Mouse (Mus musculus): ENCODE measurements around the gene Nphp1. TPM values are rescaled to one million over a fixed set of nuclear protein-coding genes. Genes with fewer than 3 reads are reported as not detected.

Nphp1 gene
- total RNA-seq (2017) = 20.2 and 28.3 TPM in 2 replicates

DNA sequence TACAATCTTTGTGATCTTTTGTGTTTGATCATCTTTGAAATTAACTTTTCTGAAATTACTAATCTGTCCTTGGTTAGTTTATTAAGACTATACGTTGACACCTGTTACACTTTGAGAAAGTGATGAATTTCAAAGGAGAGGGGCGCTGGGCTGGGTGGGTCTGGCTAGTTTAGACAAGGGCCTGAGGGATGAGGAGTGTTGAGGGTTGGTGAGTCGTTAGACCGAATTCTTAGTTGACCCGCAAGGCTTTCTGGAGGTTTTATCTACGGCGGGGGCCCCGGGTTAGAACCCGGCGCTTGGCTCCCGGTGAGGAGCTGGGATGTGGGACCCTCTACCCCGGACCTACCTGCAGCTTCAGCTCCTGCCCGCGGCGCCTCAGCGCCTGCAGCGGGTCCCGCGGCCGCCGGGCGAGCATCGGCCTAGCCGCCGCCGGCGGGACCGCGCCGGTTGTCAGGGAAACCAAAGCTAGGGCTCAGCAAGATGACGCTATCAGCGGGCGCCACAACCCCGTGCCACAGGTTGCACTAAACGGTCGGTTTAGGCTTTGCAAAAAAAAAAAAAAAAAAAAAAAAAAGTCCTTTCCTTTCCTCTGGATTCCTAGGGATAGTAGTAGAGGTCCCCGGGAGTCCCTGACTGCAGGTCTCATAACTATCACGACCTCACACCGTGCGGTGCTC lies at the start of gene Nphp1:
TSS of gene Nphp1 (minus strand) at position 458 of the 677 bp plus-strand sequence.
- ATAC-seq (replicated peaks in 1 of 2; ENCODE audit: insufficient read depth in 1 of 2, low FRiP score in 2 of 2, low TSS enrichment in 1 of 2, low read depth in 1 of 2, poor library complexity in 2 of 2, severe bottlenecking in 2 of 2) = peak; percentile 83 to 85

DNA sequence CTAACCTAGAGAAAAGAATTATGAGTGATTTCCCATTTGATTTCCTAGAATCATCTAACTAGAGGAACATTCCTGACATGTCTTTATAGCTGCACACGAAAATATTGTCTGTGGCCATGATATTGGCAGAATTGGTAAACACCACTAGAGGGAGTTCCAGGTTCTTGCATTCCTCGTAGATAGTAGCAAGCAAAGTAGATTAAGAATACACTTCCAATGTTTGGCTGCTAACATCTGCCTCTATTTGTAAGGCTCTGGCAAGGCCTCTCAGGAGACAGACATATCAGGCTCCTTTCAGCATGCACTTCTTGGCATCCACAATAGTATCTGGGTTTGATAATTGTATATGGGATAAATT lies 44.1 kb upstream of the Nphp1 start:
- ATAC-seq (replicated peaks in 1 of 2; ENCODE audit: insufficient read depth in 1 of 2, low FRiP score in 2 of 2, low TSS enrichment in 1 of 2, low read depth in 1 of 2, poor library complexity in 2 of 2, severe bottlenecking in 2 of 2) = peak; percentile 48 to 53; a peak in 2 of 4 replicates

DNA sequence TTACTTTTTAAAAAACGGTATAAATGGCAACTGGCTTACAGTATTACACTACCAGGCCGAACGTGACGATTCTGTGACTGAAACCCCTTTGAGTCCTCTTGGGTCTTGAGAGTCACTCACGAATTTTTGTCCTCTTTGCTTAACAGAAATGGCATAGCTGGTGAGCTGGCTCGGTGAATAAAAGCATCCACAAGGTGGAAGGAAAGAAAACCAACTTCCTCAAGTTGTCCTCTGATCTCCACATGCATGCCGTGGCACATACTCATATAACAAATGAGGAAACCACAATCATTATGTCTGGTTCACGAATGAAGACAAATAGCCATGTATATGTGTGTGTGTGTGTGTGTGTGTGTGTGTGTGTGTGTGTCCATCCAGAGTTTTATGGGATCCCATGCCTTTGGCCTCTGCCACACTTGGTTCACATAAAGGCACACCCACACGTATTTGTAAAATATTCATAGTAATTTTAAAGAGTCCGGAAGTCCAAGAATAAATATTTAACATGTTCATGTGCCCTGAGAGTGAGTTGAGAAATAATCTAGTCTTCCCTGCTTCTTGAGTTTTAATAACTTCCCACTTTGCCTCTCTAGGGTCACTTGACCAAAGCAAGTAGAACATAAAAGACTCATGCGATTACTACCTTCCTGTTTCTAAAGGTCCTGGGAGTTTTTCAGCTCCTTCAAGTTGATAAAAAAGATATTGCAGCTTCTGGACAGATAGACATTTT lies 43.6 kb upstream of the Nphp1 start:
- peak; percentile 23 to 37; a peak in 3 of 4 replicates for ATAC-seq (replicated peaks in 1 of 2; ENCODE audit: insufficient read depth in 1 of 2, low FRiP score in 2 of 2, low TSS enrichment in 1 of 2, low read depth in 1 of 2, poor library complexity in 2 of 2, severe bottlenecking in 2 of 2)

DNA sequence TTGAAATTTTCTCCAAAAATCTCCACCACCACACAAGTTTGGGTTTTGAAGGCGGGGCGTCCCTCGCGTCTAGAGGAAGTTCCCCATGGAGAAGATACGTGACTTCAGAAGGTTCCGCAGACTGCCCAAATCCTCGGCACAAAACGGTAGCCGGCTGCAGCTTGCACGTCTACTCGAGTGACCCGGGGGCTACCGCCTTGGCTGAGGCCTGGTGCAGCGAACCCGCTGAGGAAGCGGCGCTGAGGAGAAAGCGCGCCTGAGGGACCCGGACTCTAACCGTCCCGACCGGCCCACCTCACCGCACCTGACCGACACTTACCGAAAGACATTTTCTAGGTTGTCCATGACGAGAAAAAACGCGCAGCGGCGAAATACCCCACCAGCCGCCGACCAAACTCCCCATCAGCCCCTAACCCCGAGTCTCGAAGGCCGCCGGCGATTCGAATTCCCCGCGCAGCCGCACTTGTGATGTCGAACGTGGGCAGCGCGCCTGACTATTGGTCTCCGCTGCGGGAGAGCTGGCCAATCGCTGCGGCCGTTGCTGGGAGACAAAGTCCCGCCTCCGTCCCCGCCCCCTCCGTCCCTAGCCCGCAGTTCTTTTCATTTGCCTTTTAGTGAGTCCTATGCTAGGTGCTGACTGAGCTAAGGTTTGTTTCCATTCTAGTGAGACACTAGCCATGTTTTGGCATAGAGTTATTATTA lies 42.9 kb upstream of the Nphp1 start, which contains the start of gene Bub1:
TSS of gene Bub1 (minus strand) at position 465 of the 702 bp plus-strand sequence.
- ATAC-seq (replicated peaks in 1 of 2; ENCODE audit: insufficient read depth in 1 of 2, low FRiP score in 2 of 2, low TSS enrichment in 1 of 2, low read depth in 1 of 2, poor library complexity in 2 of 2, severe bottlenecking in 2 of 2) = peak; percentile 99

DNA sequence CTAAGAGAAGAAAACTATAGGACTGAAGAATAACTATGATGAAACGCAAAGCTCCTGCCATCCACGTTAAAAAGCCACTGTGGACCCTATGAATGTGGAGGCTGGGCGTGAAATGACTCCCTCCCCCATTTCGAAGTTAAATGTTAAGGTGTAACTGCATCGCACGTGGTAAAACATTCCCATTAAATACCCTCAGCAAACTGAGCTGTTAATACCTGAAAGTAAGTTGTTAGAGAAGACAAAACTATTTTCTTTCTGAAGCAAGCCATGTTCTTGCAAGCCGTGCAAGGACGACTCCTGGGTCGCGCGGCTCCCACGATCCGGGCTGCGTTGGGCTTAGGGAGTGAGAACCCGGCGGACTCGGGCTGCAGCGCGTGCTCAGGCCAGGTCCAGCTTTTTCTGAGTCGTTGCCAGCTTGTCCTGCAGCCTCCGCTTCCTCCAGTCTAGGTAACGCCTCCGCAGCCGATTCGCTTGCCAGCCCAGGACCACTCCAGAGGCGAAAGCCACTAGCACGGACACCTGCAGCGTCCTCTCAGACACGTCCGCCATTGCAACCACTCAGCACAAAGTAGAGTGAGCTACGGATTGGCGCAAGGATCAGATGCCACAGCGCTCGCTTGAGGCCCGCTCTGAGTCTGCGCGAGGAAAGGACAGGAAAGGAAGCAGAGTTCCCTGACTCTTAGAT lies 3.4 kb upstream of the Nphp1 start, which contains the start of gene Mtln:
TSS of gene Mtln (minus strand) at position 570 of the 685 bp plus-strand sequence.
- ATAC-seq (replicated peaks in 1 of 2; ENCODE audit: insufficient read depth in 1 of 2, low FRiP score in 2 of 2, low TSS enrichment in 1 of 2, low read depth in 1 of 2, poor library complexity in 2 of 2, severe bottlenecking in 2 of 2) = peak; percentile 92 to 98

DNA sequence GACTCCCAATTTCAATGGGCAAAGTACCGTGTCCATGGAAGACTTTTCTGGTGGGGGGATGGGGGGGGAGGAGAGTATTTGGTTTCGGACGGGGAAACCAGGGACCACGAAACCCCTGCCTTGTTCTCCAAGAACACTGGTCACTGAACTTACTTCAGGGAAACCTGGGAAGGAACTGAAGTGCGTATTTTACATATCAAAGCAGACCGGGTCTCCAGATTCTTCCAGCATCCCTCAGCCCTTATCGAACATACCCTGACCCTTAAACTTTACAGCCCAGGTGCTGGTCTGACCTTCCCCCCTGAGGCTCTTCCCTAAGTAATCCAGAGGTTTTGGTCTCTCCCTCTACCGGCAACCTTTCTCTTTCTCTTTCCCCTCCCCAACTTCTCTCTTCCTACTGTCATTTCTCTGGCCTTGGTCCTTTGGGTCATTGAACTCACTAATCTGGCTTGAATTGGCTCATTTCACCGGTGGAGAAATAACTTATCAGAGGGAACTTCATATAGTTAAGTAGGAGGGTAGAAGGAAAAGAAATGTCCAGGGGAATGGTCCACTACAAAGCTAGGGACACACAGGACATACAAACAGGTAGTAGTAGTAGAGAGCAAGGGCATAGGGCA lies 1.1 kb upstream of the Nphp1 start:
- ATAC-seq (replicated peaks in 1 of 2; ENCODE audit: insufficient read depth in 1 of 2, low FRiP score in 2 of 2, low TSS enrichment in 1 of 2, low read depth in 1 of 2, poor library complexity in 2 of 2, severe bottlenecking in 2 of 2) = no peak

DNA sequence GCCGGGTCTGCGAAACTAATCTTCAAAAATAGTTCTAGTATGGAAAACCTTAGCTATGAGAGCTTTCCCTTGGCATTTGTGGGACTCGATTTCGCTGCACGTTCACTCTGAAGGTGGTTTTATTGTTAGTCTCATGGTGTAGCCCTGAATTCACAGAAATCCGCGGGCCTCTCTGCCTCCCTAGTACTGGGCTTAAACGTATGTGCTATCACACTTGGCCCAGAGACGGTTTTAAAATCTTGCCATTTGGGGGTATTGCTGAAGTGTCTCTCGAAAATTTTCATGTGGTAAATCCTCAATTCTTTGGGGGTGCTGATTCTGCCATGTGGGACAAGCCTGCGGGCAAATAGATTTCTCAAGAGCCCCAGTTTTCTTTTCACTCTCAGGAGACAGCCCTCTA lies 441 bp upstream of the Nphp1 start:
- no peak for ATAC-seq (replicated peaks in 1 of 2; ENCODE audit: insufficient read depth in 1 of 2, low FRiP score in 2 of 2, low TSS enrichment in 1 of 2, low read depth in 1 of 2, poor library complexity in 2 of 2, severe bottlenecking in 2 of 2)

DNA sequence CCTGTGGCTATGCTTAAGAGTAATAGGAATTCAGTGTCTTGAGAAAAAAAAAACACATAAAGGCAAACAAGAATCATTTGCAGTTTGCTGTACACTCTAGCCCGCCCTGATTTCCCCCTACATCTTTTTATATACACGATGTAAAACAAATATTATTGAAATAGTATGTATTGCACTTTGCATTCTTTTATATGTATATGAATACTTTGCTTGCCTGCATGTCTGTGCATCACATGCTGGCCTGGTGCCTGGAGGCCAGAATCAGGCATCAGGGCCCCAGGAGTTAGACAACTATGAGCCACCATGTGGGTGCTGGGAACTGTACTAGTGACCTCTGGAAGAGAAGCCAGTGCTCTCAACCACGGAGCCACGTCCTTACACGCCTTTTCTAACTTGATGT lies 1.5 kb downstream of the Nphp1 start:
- ATAC-seq (replicated peaks in 1 of 2; ENCODE audit: insufficient read depth in 1 of 2, low FRiP score in 2 of 2, low TSS enrichment in 1 of 2, low read depth in 1 of 2, poor library complexity in 2 of 2, severe bottlenecking in 2 of 2) = no peak

DNA sequence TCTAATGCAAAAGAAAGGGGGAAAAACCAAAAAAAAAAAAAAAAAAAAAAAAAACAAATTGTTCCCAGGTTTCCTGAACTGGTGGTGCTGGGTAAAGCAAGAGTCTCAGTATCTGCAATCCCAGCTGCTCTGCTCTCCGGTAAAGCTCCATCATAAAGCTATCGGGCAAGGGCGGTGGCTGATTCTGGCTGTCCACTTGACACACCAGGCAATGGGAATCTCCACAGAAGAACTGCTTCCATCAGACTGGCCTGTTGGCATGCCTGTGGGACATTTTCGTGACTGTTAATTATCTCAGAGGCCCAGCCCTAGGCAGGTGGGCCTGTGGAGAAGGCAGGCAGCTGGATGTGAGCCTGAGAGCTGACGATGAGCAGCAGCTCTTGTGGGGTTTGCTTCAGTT lies 10.2 kb downstream of the Nphp1 start:
- ATAC-seq (replicated peaks in 1 of 2; ENCODE audit: insufficient read depth in 1 of 2, low FRiP score in 2 of 2, low TSS enrichment in 1 of 2, low read depth in 1 of 2, poor library complexity in 2 of 2, severe bottlenecking in 2 of 2) = no peak

DNA sequence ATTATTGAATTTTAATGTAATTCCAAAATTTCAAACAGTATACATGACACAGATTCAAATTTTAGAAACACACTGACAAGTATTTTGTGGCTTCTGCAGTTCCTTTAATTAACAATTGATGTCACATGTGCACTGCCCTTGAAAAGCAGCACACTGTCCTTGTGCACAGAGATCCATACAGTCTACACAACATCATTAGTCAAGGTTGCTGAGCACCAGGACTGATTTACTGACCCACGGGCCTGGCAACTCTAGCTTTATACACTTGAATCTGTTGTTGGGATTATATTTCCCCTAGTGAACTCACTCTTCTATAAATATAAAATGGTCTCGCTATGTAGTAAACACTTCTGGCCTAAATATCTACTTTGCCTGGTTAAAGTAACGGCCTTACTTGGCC lies 13.7 kb downstream of the Nphp1 start:
- ATAC-seq (replicated peaks in 1 of 2; ENCODE audit: insufficient read depth in 1 of 2, low FRiP score in 2 of 2, low TSS enrichment in 1 of 2, low read depth in 1 of 2, poor library complexity in 2 of 2, severe bottlenecking in 2 of 2) = no peak

DNA sequence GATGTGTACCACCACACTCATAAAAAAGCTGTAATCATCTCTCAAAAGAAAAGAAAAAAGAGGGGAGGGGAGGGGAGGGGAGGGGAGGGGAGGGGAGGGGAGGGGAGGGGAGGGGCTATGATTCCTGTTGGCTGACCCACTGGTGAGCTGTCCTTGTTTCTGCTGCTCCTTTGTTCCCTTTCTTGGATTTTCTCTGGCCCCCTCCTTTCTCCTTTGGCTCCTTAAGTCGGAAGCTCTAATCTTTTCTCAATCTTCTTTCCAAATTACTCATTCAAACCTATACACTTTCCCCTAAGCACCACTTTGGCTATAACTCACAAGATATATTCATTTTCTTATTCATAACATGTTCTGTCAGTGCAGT lies 14.1 kb downstream of the Nphp1 start:
- no peak for ATAC-seq (replicated peaks in 1 of 2; ENCODE audit: insufficient read depth in 1 of 2, low FRiP score in 2 of 2, low TSS enrichment in 1 of 2, low read depth in 1 of 2, poor library complexity in 2 of 2, severe bottlenecking in 2 of 2)

DNA sequence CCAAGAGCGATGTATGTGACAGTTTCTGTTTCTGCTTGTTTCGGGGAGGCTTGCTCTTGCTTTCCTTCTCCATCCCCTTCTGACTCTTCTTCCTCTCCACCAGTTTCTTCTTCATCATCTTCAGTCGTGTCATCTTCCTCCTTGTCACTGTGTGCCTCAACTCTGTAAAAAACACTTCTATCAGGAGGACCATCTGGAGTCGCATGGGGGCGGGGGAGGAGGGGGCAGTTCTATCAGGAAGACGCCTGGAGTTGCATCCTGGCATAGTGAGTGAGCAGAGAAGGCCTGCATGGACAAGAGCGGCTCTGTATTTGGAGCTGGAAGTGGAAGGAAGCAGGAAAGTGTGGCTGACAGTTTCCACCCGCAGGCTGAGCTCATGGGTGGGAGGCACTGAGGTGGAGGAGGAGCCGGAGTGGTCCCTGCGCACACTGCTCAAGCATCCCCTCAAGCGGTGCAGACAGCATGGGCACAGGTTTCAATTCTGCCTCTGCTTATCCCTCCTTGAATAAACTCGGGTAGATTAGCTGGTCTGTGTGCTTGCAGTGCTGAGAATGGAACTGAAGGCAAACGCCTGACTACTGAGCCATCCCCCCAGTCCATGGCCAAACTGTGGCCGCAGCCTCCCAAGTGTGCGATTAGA lies 14.6 kb downstream of the Nphp1 start:
- no peak for ATAC-seq (replicated peaks in 1 of 2; ENCODE audit: insufficient read depth in 1 of 2, low FRiP score in 2 of 2, low TSS enrichment in 1 of 2, low read depth in 1 of 2, poor library complexity in 2 of 2, severe bottlenecking in 2 of 2)

DNA sequence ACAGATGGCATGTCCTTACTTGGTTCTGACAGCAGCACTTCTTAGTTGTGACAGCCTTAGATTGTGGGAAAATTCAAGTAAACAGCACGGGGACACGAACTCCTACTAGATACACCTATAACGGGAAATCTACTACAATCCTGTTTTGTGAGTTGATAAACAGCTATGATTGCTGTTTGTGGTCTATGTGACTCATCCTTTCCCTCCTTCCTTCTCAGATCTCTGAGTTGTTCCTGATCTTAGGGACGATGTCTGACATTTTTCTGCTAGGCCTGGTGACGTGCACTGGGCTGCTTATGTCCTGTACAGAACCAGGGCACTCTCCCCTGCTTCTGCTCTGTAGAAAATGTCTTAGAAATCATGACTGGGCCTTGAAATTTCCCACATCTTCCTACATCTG lies 27.1 kb downstream of the Nphp1 start:
- ATAC-seq (replicated peaks in 1 of 2; ENCODE audit: insufficient read depth in 1 of 2, low FRiP score in 2 of 2, low TSS enrichment in 1 of 2, low read depth in 1 of 2, poor library complexity in 2 of 2, severe bottlenecking in 2 of 2) = no peak

DNA sequence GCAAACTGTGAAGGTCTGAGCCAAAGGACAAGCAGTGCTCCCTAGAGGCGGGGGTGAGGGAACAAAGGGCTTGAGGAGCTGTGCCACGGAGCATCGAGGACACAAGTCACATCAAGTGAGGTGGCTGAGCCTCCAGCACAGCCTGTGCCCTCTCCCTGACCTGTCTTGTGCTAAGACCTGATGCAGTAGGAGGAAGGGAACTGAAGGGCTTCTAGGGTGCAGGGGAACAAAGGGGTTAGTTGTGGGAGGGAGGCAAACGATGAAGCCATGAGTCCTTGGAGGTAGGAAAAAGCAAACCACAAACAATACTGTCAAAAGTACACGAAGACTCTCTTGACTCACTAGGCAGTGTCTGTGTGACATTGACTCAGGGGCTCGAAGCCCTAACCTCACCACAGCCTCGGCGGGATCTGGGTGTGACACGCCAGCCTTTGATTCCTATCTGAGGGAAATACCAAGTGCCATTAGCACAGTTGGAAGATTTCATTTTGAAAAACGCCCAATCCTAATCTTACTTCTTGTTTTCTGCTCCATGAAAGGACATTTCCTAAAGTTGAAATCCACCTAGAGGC lies 28.2 kb downstream of the Nphp1 start:
- ATAC-seq (replicated peaks in 1 of 2; ENCODE audit: insufficient read depth in 1 of 2, low FRiP score in 2 of 2, low TSS enrichment in 1 of 2, low read depth in 1 of 2, poor library complexity in 2 of 2, severe bottlenecking in 2 of 2) = no peak

DNA sequence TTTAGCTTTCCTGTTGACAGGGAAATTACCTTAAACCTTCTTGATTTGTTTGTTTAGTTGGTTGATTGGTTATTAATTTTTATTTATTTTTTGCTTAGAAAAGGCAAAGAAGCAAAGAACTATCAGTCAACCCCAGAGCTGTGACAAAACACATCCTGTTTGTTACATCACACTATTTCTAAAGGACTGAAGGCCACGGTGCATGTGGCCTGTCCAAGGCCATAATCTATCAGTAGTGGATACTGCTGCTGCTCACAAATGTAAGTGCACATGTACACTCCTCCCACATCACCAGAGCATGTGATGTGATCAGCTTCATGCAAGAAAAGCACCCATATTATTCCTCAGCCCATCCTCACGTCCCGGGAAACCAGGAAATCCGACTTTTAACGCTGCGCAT lies 28.7 kb downstream of the Nphp1 start:
- no peak for ATAC-seq (replicated peaks in 1 of 2; ENCODE audit: insufficient read depth in 1 of 2, low FRiP score in 2 of 2, low TSS enrichment in 1 of 2, low read depth in 1 of 2, poor library complexity in 2 of 2, severe bottlenecking in 2 of 2)

DNA sequence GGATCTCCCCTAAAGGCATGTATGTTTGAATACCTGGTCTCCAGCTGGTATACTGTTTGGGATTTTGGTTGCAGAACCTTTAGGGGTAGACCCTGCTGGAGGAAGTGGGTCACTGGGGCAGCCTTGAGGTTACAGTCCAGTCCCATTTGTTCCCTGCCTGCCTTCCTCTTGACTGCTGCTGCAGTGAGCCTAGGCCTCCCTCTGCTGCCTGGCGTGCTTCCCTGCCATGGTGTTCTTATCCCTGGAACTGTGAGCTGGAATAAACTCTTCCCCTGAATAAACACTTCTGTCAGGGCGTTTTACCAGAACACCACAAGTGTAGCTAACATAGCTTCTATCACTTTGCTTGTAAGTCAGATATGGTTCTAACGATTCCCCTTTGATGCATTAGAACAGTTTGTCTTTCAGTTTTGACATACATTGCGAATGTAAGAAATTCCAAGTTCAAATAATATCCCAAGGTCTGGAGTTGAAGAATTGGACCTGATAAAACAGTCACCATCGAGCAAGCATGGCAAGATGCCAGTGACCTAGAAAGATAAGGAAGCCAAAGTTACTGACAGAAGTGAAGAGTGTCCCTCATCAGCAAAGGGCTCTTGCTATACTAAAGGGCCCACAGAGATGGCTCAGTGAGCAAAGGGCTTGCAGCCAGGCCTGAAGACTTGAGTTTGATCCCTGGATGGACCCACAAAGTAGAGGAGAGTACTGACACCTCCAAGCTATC lies 29.4 kb downstream of the Nphp1 start:
- ATAC-seq (replicated peaks in 1 of 2; ENCODE audit: insufficient read depth in 1 of 2, low FRiP score in 2 of 2, low TSS enrichment in 1 of 2, low read depth in 1 of 2, poor library complexity in 2 of 2, severe bottlenecking in 2 of 2) = no peak
